Mouse (Mus musculus): ENCODE results near the gene Nell1.

DNA sequence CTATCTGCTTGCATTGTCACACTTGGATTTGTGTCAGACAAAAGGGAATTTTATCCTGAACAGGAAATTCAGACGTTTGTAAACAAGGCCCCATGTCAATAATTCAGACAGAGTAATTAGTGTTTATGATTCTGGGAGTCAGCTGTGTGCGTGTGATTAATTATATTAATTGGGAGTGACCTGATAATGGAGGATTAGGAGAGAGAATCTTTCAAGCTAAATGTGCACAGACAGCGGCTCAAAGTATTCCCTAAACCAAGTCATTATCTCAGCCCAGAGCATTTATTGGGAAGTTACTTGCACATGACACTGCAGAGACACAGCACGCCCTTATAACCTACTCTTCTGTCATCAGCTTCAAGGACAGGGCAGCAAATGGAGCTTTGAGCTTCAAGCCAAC, 697.6 kb downstream of the Nell1 start:
- TF ChIP-seq POLR2A (IDR thresholded peaks at IDR 0.05; ENCODE audit: extremely low read depth, insufficient read depth, low read length) (no peak), CTCF (IDR thresholded peaks at IDR 0.05; ENCODE audit: low read depth, low read length) (no peak)

Measured in liver, adult 2 months (tissue).